Mouse (Mus musculus) limb, embryonic 11.5 days (tissue): Measurements from ENCODE around the gene Hibadh. TPM values are rescaled to one million over a fixed set of nuclear protein-coding genes. Genes with fewer than 3 reads are reported as not detected.

ENCODE experiments used
- ATAC-seq: fragments of 200-750 bp; cut with Nextera tagmentation; 2 replicates; pipeline ENCODE4 v1.8.0; 2017; ENCODE audit warnings: low read depth; ENCODE audit not compliant: insufficient number of reproducible peaks, low FRiP score, low TSS enrichment
- DNase-seq: peaks from one replicate; pipeline ENCODE4 v3.0.0-alpha.2; 2015; ENCODE audit warnings: low spot score
- H3K27ac ChIP-seq: fragments of 300-500 bp; sonication (generic); replicated peaks from 2 replicates; pipeline ENCODE4 v1.5.1; 2014; ENCODE audit warnings: low read depth, mild to moderate bottlenecking, low read length
- H3K27me3 ChIP-seq: fragments of 300-500 bp; sonication (generic); 2 replicates; pipeline ENCODE4 v1.6.1; 2014; ENCODE audit warnings: mild to moderate bottlenecking, low read length, mixed read lengths; ENCODE audit not compliant: control insufficient read depth, insufficient read depth
- H3K36me3 ChIP-seq: fragments of 300-500 bp; sonication (generic); 2 replicates; pipeline ENCODE4 v1.6.1; 2014; ENCODE audit warnings: mild to moderate bottlenecking, low read length, moderate library complexity, mixed read lengths; ENCODE audit not compliant: control insufficient read depth, insufficient read depth
- H3K4me1 ChIP-seq: fragments of 300-500 bp; sonication (generic); 2 replicates; pipeline ENCODE4 v1.6.1; 2014; ENCODE audit warnings: low read length, mixed read lengths; ENCODE audit not compliant: control insufficient read depth, insufficient read depth
- H3K4me2 ChIP-seq: fragments of 300-500 bp; sonication (generic); 2 replicates; pipeline ENCODE4 v1.6.1; 2014; ENCODE audit warnings: low read depth, mild to moderate bottlenecking, moderate library complexity; ENCODE audit not compliant: severe bottlenecking
- H3K4me3 ChIP-seq: fragments of 300-500 bp; sonication (generic); 2 replicates; pipeline ENCODE4 v1.5.1; 2014; ENCODE audit warnings: low read depth, low read length
- H3K9ac ChIP-seq: fragments of 300-500 bp; sonication (generic); 2 replicates; pipeline ENCODE4 v1.6.1; 2014; ENCODE audit warnings: mild to moderate bottlenecking, low read length
- H3K9me3 ChIP-seq: fragments of 300-500 bp; sonication (generic); 2 replicates; pipeline ENCODE4 v1.6.1; 2016; ENCODE audit warnings: low read length; ENCODE audit not compliant: control insufficient read depth
- WGBS: fragments of 180-500 bp; shearing (Covaris S2); extraction: QIAGEN DNeasy Blood & Tissue Kit; methylation state at CpG from one replicate; pipeline ENCODE4 v1.1.7; 2014; 5-methylcytosine and 5-hydroxymethylcytosine counted together
- polyA plus RNA-seq: library from polyadenylated mRNA; unstranded; fragments of >200 nt; fragmentation: Nextera tagmentation; extraction: Ambion mirVana; gene quantifications from 2 replicates; pipeline ENCODE4 v1.2.1, GENCODE M21; 2014

The Hibadh gene
- polyA plus RNA-seq, 1 experiment from 2014 or later: 55.3 TPM

- no peak for DNase-seq
Observed at GRCm38 (mm10) chr6:52577270-52577669, 62.9 kb downstream of the Hibadh start.

DNA sequence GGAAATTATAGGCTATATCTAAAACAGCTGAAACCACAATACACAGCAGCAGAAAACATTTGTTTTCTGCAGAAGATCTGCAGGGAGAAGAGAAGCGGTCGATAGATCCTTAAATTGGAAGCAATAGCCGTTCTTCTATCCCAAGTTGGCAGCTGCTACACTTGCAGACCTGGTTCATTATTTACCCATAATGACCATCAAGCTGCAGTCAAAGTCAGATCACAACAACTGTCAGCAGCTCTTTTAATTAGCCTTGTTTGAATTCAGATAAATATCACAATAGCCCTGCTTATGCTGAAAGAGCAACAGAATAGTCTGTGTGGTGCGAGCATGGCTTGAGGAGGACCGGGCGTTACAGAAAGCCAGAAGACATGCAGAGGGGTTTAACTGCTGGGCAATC, 71.5 kb downstream of the Hibadh start:
- no peaks in the 10 kb centered on the region for H3K9me3 ChIP-seq
- no peak for DNase-seq

More at GRCm38 (mm10) chr6:52577270-52577669, 62.9 kb downstream of the Hibadh start:
- Histone ChIP-seq H3K9me3 (no peaks in the 10 kb centered on the region), H3K27ac (no peak overlapping the region), H3K36me3 (no peaks in the 10 kb centered on the region), H3K4me2 (no peak overlapping the region), H3K4me1 (0 out of 2 replicates have a peak, but pooled peaks cover 2% of the 10 kb centered on the region), H3K9ac (no peak overlapping the region), H3K27me3 (no peaks in the 10 kb centered on the region), H3K4me3 (no peak overlapping the region)
- 26% methylated on average over 4 of the region's 4 CpGs for WGBS
- no peak for ATAC-seq

DNA sequence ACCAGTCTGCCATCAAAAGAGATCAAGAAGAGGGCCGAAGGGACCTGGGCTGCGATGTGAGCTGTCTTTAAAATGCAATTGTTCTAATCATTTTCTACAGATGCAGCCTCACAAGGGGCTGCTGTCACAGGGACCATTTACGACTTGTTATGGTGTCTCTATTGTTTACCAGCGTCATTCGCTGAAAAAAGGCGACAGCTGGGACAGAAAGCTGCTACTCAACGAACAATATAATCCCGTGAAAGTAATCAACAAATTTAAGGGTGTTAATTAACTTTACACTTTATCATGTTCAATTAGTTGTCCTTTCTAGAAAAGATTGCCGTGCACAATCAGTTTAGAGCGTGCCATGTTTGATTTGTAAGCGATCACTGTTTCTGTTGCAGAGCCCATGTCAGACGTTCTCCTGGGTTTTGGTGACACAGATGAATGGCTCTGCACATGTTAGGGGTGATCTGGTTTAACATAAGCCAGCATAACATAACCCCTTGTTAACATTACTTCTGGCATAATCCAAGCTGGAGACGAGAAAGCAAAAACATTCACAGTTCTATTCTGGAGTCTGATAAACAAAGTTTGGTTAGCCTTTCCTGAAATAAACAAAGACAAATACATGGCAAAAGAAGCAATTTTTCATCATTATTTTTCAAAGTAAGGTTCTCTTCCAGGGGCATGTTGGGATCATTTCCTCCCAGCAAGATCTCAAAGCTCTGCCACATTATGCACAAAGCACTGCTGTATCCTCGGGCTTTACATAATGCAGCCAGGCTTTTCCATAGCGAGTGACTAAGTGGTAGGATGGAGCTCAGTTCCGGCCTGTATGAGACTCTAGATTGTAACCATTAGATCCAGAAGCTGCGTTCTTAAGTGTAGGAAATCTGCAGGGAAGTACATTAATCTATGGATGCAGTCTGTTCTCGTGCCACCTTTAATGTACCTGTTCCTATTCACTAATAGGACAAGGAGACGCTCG, 72.6 kb downstream of the Hibadh start:
- H3K27me3 ChIP-seq: 0 out of 2 replicates have a peak, but pooled peaks cover 2% of the 10 kb centered on the region
- no peaks in the 10 kb centered on the region for H3K36me3 ChIP-seq
- DNase-seq (no peak), ATAC-seq (no peak)
- H3K27ac ChIP-seq: no peak overlapping the region
- 0 out of 2 replicates have a peak, but pooled peaks cover 3% of the 10 kb centered on the region for H3K4me1 ChIP-seq
- no peak overlapping the region for H3K4me2 ChIP-seq
- H3K9ac ChIP-seq: no peak overlapping the region
- WGBS: 39% methylated on average over 20 of the region's 20 CpGs
- no peaks in the 10 kb centered on the region for H3K9me3 ChIP-seq
- no peak overlapping the region for H3K4me3 ChIP-seq

More for the DNA sequence above, 71.5 kb downstream of the Hibadh start:
- Histone ChIP-seq H3K36me3 (no peaks in the 10 kb centered on the region), H3K9ac (no peak overlapping the region), H3K27me3 (0 out of 2 replicates have a peak, but pooled peaks cover 2% of the 10 kb centered on the region), H3K4me1 (0 out of 2 replicates have a peak, but pooled peaks cover 3% of the 10 kb centered on the region), H3K27ac (no peak overlapping the region), H3K4me2 (no peak overlapping the region), H3K4me3 (no peak overlapping the region)
- WGBS: 73% methylated on average over 6 of the region's 6 CpGs
- ATAC-seq: no peak

GRCm38 (mm10) chr6:52565210-52565609, 75.0 kb downstream of the Hibadh start:
- H3K27me3 ChIP-seq: 0 out of 2 replicates have a peak, but pooled peaks cover 2% of the 10 kb centered on the region
- no peaks in the 10 kb centered on the region for H3K36me3 ChIP-seq
- H3K9me3 ChIP-seq: no peaks in the 10 kb centered on the region
- ATAC-seq: no peak
- H3K4me3 ChIP-seq: no peak overlapping the region
- 80% methylated on average over 5 of the region's 5 CpGs for WGBS
- no peak overlapping the region for H3K4me2 ChIP-seq
- DNase-seq: no peak
- H3K9ac ChIP-seq: no peak overlapping the region
- H3K4me1 ChIP-seq: 0 out of 2 replicates have a peak, but pooled peaks cover 3% of the 10 kb centered on the region
- H3K27ac ChIP-seq: no peak overlapping the region

DNA sequence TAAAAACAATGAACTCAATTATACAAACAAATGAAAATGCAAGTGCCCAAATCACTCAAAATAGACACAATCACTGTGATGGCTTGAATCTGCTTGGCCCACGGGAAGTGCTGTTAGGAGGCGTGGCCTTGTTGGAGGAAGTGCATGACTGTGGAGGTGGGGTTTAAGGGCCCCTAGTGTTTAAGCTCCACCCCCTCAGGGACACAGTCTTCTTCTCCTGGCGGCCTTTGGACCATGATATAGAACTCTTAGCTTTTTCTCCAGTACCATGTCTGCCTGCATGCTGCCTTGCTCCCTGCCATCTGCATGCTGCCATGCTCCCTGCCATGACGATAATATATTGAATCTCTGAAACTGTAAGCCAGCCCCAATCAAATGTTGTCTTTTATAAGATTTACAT, 77.2 kb downstream of the Hibadh start:
- no peak for DNase-seq
- Histone ChIP-seq H3K27ac (no peak overlapping the region), H3K36me3 (no peaks in the 10 kb centered on the region), H3K4me3 (no peak overlapping the region), H3K4me1 (0 out of 2 replicates have a peak, but pooled peaks cover 2% of the 10 kb centered on the region), H3K9ac (no peak overlapping the region), H3K9me3 (no peaks in the 10 kb centered on the region), H3K27me3 (no peaks in the 10 kb centered on the region), H3K4me2 (no peak overlapping the region)
- no peak for ATAC-seq
- 90% methylated on average over 4 of the region's 4 CpGs for WGBS

GRCm38 (mm10) chr6:52559041-52559440, 81.1 kb downstream of the Hibadh start:
- Histone ChIP-seq H3K9me3 (no peaks in the 10 kb centered on the region), H3K4me2 (no peak overlapping the region), H3K27ac (no peak overlapping the region), H3K36me3 (no peaks in the 10 kb centered on the region), H3K9ac (no peak overlapping the region), H3K4me3 (no peak overlapping the region), H3K27me3 (no peaks in the 10 kb centered on the region), H3K4me1 (no peaks in the 10 kb centered on the region)
- WGBS: 79% methylated on average over 3 of the region's 3 CpGs
- DNase-seq: no peak
- no peak for ATAC-seq

GRCm38 (mm10) chr6:52544376-52544775, 95.8 kb downstream of the Hibadh start:
- no peak for DNase-seq
- WGBS: 52% methylated on average over 4 of the region's 4 CpGs

GRCm38 (mm10) chr6:52542464-52542863, 97.7 kb downstream of the Hibadh start:
- Histone ChIP-seq H3K9ac (no peak overlapping the region), H3K4me1 (peaks cover 13% of the 10 kb centered on the region), H3K36me3 (peaks cover 3% of the 10 kb centered on the region; the same call in 1 of the 2 replicates), H3K27ac (no peak overlapping the region), H3K4me2 (no peak overlapping the region), H3K27me3 (no peaks in the 10 kb centered on the region), H3K9me3 (no peaks in the 10 kb centered on the region), H3K4me3 (no peak overlapping the region)
- no peak for DNase-seq
- ATAC-seq: no peak
- WGBS: 36% methylated on average over 5 of the region's 5 CpGs

More at GRCm38 (mm10) chr6:52544376-52544775, 95.8 kb downstream of the Hibadh start:
- Histone ChIP-seq H3K27ac (no peak overlapping the region), H3K4me1 (peaks cover 13% of the 10 kb centered on the region), H3K4me3 (no peak overlapping the region), H3K9ac (no peak overlapping the region), H3K9me3 (no peaks in the 10 kb centered on the region), H3K36me3 (peaks cover 3% of the 10 kb centered on the region; the same call in 1 of the 2 replicates), H3K4me2 (no peak overlapping the region), H3K27me3 (no peaks in the 10 kb centered on the region)
- no peak for ATAC-seq
